Mouse (Mus musculus) testis, postnatal 10 days (tissue): ENCODE measurements around the gene Ntmt1.

Source experiments
- DNase-seq: peaks from one replicate; pipeline ENCODE4 v3.0.0; 2021; ENCODE audit warnings: low spot score

Ntmt1 gene

GRCm38 (mm10) chr2:30870863-30871262 is 63.2 kb downstream of the Ntmt1 start:
- no peak for DNase-seq
